Comparison of ENCODE assay signal across 8 mouse cellular contexts in genomic region chr16:20424719-20425650, GRCm38 (mm10). TPM values are rescaled to one million over a fixed set of nuclear protein-coding genes. Genes with fewer than 3 reads are reported as not detected.
DNase-seq lines count a peak whose midpoint lies in the region; ATAC-seq and TF ChIP-seq lines count a peak whose summit lies in the region.

No protein-coding gene starts in this region.

- intact Hi-C loops in gastrocnemius, adult 2 months (cut with DNase I): no loop called here
- intact Hi-C loops in gastrocnemius, postnatal 36 days (cut with DNase I): no loop called here

- peak overlapping the region; percentile 97 for H3K27ac ChIP-seq in gastrocnemius, adult 2 months
- peak overlapping the region; percentile 56 for H3K27ac ChIP-seq in heart, embryonic 16.5 days (ENCODE audit: low read length)
- no peak overlapping the region; the same call in 1 of the 2 replicates for H3K27ac ChIP-seq in limb, embryonic 12.5 days
- no peak overlapping the region for H3K27ac ChIP-seq in midbrain, embryonic 12.5 days (replicated peaks)

- DNase-seq in gastrocnemius, adult 2 months: peak; percentile 37
- no peak for DNase-seq in gastrocnemius, postnatal 36 days
- peak; percentile 18 to 22 for DNase-seq in thymus, postnatal 36 days
- no peak for DNase-seq in ovary, postnatal 14 days (ENCODE audit: low spot score)

- peaks cover 20% of the 10 kb centered on the region for H3K4me1 ChIP-seq in heart, embryonic 16.5 days (ENCODE audit: control insufficient read depth, insufficient read depth, low read length)
- H3K4me1 ChIP-seq in limb, embryonic 12.5 days (replicated peaks): peaks cover 10% of the 10 kb centered on the region
- H3K4me1 ChIP-seq in midbrain, embryonic 12.5 days: peaks cover 15% of the 10 kb centered on the region

- H3K36me3 ChIP-seq in heart, embryonic 16.5 days (ENCODE audit: control insufficient read depth, insufficient read depth): peaks cover 9% of the 10 kb centered on the region
- peaks cover 19% of the 10 kb centered on the region for H3K36me3 ChIP-seq in limb, embryonic 12.5 days
- peaks cover 17% of the 10 kb centered on the region; the same call in 1 of the 2 replicates for H3K36me3 ChIP-seq in midbrain, embryonic 12.5 days

- ATAC-seq in common myeloid progenitor, adult 5-6 weeks (replicated peaks; ENCODE audit: low read depth, poor library complexity, severe bottlenecking): peak; percentile 12; the same call in 1 of the 2 replicates
- ATAC-seq in heart, embryonic 16.5 days (replicated peaks; ENCODE audit: extremely low read depth, insufficient read depth, low FRiP score): no peak
- ATAC-seq in limb, embryonic 12.5 days (ENCODE audit: insufficient number of reproducible peaks, insufficient read depth, low FRiP score, low TSS enrichment, low read depth): 0 out of 2 replicates have a peak, but pooled peaks have one; percentile 0
- no peak for ATAC-seq in midbrain, embryonic 12.5 days (ENCODE audit: low FRiP score, low read depth)

- H3K4me2 ChIP-seq in heart, embryonic 16.5 days (ENCODE audit: low read depth, low read length): peak overlapping the region; percentile 66
- peak overlapping the region; percentile 70 for H3K4me2 ChIP-seq in limb, embryonic 12.5 days
- peak overlapping the region; percentile 70 for H3K4me2 ChIP-seq in midbrain, embryonic 12.5 days (replicated peaks)

- no peaks in the 10 kb centered on the region for H3K9me3 ChIP-seq in heart, embryonic 16.5 days (replicated peaks; ENCODE audit: control insufficient read depth, low read length)
- no peaks in the 10 kb centered on the region for H3K9me3 ChIP-seq in limb, embryonic 12.5 days
- no peaks in the 10 kb centered on the region for H3K9me3 ChIP-seq in midbrain, embryonic 12.5 days

- H3K27me3 ChIP-seq in heart, embryonic 16.5 days (ENCODE audit: control insufficient read depth, insufficient read depth, low read length): no peaks in the 10 kb centered on the region
- no peaks in the 10 kb centered on the region for H3K27me3 ChIP-seq in limb, embryonic 12.5 days
- no peaks in the 10 kb centered on the region for H3K27me3 ChIP-seq in midbrain, embryonic 12.5 days

- no peak for TF ChIP-seq CTCF in gastrocnemius, adult 2 months (IDR thresholded peaks at IDR 0.05)

- WGBS in heart, embryonic 16.5 days: 42% methylated on average over 10 of the region's 10 CpGs
- WGBS in limb, embryonic 12.5 days: 50% methylated on average over 10 of the region's 10 CpGs
- 61% methylated on average over 10 of the region's 10 CpGs for WGBS in midbrain, embryonic 12.5 days

- H3K9ac ChIP-seq in heart, embryonic 16.5 days (ENCODE audit: low read length): peak overlapping the region; percentile 85
- peak overlapping the region; percentile 78 for H3K9ac ChIP-seq in limb, embryonic 12.5 days (replicated peaks)
- H3K9ac ChIP-seq in midbrain, embryonic 12.5 days (replicated peaks): peak overlapping the region; percentile 82

- peak overlapping the region; percentile 97 for H3K4me3 ChIP-seq in gastrocnemius, adult 2 months
- peak overlapping the region; percentile 81 for H3K4me3 ChIP-seq in heart, embryonic 16.5 days (ENCODE audit: low read length)
- peak overlapping the region; percentile 74 for H3K4me3 ChIP-seq in limb, embryonic 12.5 days (replicated peaks)
- H3K4me3 ChIP-seq in midbrain, embryonic 12.5 days: peak overlapping the region; percentile 76

RNA-seq across cellular contexts. Expression of gene Abcc5, which starts 1.2 kb away (rescaled TPM):
- total RNA-seq in gastrocnemius, adult 2 months (2021): 10 to 100 TPM; 54.4 to 66.0 TPM
- 10 to 100 TPM; 60.7 to 61.2 TPM for total RNA-seq in gastrocnemius, postnatal 36 days (2021)
- total RNA-seq in common myeloid progenitor, adult 5-6 weeks (2017): 26.6 and 41.7 TPM in 2 replicates
- polyA plus RNA-seq in heart, embryonic 16.5 days (2015; fragmentation: Nextera tagmentation; extraction: Ambion mirVana): 54.0 and 64.1 TPM in 2 replicates
- 85.1 and 92.7 TPM in 2 replicates for polyA plus RNA-seq in limb, embryonic 12.5 days (2016; fragmentation: Nextera tagmentation; extraction: Ambion mirVana)
- 122 and 138 TPM in 2 replicates for polyA plus RNA-seq in midbrain, embryonic 12.5 days (2016; fragmentation: Nextera tagmentation; extraction: Ambion mirVana)

Comparison
In these comparisons a context has a peak if more than half of its experiments do, and no peak if none do; other contexts are left out.
1. DNase-seq: peak in gastrocnemius, adult 2 months (single experiment) and thymus, postnatal 36 days (2 of 2); none in gastrocnemius, postnatal 36 days (0 of 2) and ovary, postnatal 14 days (single experiment).
2. H3K27ac ChIP-seq: peak in gastrocnemius, adult 2 months (single experiment) and heart, embryonic 16.5 days (single experiment); none in limb, embryonic 12.5 days (single experiment) and midbrain, embryonic 12.5 days (single experiment).
3. ATAC-seq: peak in common myeloid progenitor, adult 5-6 weeks (single experiment) and limb, embryonic 12.5 days (single experiment); none in heart, embryonic 16.5 days (single experiment) and midbrain, embryonic 12.5 days (single experiment).
4. Peak in every context shown above with its lines, with median percentiles within 50 percentile points of each other: H3K4me3 ChIP-seq, H3K4me2 ChIP-seq and H3K9ac ChIP-seq.